Mouse (Mus musculus) cerebral cortex, adult 2 months (tissue): ENCODE data around the gene Fam50b.

Experiments
- WGBS: fragments of 180-500 bp; shearing (Covaris S2); methylation state at CpG from one replicate; pipeline ENCODE4 v1.1.7; 2018; 5-methylcytosine and 5-hydroxymethylcytosine counted together

The Fam50b gene

GRCm38 (mm10) chr13:34793816-34794215, 59.2 kb downstream of the Fam50b start:
- WGBS, result 34% methylated on average over 2 of the region's 2 CpGs

- WGBS, result 64% methylated on average over 2 of the region's 2 CpGs
Observed at GRCm38 (mm10) chr13:34794426-34794825, 59.8 kb downstream of the Fam50b start.
